In the genomic region with DNA sequence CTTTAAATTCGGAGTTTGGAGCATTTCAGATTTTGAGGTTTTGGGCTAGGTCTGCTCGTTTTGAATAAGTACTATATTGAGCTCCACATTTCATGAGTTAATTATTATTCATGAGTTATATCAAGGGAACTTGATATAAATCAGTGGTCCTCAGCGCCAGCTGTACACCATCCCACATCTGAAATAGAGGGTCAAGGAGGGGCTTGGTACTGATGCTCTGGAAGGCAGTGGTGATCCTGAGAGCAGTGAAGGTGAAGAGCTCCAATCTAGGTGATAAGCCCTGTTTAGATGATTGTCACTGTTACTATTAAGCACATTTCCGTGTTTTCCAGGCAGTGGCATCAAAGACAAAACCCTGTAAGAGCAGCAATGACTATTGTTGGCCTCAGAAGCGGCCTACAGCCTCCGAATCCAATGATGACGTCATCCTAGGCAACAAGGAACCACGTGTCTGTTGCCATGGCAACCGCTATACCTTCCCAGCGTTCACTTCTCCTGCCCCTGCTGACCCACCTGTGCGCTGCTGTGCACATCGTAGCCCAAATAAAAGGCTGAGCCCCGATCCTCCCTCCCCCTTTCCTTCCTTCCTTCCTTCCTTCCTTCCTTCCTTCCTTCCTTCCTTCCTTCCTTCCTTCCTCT, we compare ENCODE assay signal across 28 mouse cellular contexts. TPM values are rescaled to one million over a fixed set of nuclear protein-coding genes. Genes with fewer than 3 reads are reported as not detected.
A peak's percentile ranks its signal among the peaks of the same experiment; 100 is the strongest.
DNase-seq lines count a peak whose midpoint lies in the region; ATAC-seq and TF ChIP-seq lines count a peak whose summit lies in the region.
"Had no signal": no experiment of that assay in that cellular context is flagged by ENCODE, and none has a peak within 500 bp of the region (broad histone marks: within the 10 kb centered on the region; RNA-seq: fewer than 3 reads in every experiment).

No protein-coding gene starts in this region.

- no peak overlapping the region for H3K9ac ChIP-seq in hindbrain, embryonic 16.5 days (ENCODE audit: low read depth, low read length)
- no peak overlapping the region for H3K9ac ChIP-seq in hindbrain, embryonic 13.5 days
- no peak overlapping the region for H3K9ac ChIP-seq in midbrain, postnatal 0 days (replicated peaks; ENCODE audit: low read length, poor library complexity, severe bottlenecking)
- H3K9ac ChIP-seq: limb, embryonic 13.5 days; liver, embryonic 12.5 days; stomach, embryonic 15.5 days had no signal

- no peak overlapping the region for H3K4me3 ChIP-seq in hindbrain, embryonic 16.5 days (ENCODE audit: low read length)
- H3K4me3 ChIP-seq in hindbrain, embryonic 13.5 days: no peak overlapping the region
- H3K4me3 ChIP-seq in midbrain, postnatal 0 days (ENCODE audit: low read depth, low read length): no peak overlapping the region
- no peak overlapping the region for H3K4me3 ChIP-seq in midbrain, embryonic 10.5 days
- H3K4me3 ChIP-seq: heart, embryonic 10.5 days; layer of hippocampus, adult 2 months; limb, embryonic 13.5 days; liver, embryonic 12.5 days; stomach, embryonic 15.5 days had no signal

- H3K4me2 ChIP-seq in hindbrain, embryonic 16.5 days (ENCODE audit: low read length): no peak overlapping the region
- H3K4me2 ChIP-seq in hindbrain, embryonic 13.5 days: no peak overlapping the region
- no peak overlapping the region for H3K4me2 ChIP-seq in midbrain, postnatal 0 days (ENCODE audit: low read depth, low read length, poor library complexity, severe bottlenecking)
- H3K4me2 ChIP-seq: limb, embryonic 13.5 days; liver, embryonic 12.5 days; stomach, embryonic 15.5 days had no signal

- H3K4me1 ChIP-seq in hindbrain, embryonic 16.5 days (ENCODE audit: control insufficient read depth, insufficient read depth, low read depth, low read length): peaks cover 5% of the 10 kb centered on the region; the same call in 1 of the 2 replicates
- peaks cover 9% of the 10 kb centered on the region for H3K4me1 ChIP-seq in hindbrain, embryonic 13.5 days (replicated peaks)
- H3K4me1 ChIP-seq in midbrain, postnatal 0 days (ENCODE audit: insufficient read depth, low read length): peaks cover 7% of the 10 kb centered on the region; the same call in 1 of the 2 replicates
- H3K4me1 ChIP-seq in midbrain, embryonic 10.5 days: peaks cover 10% of the 10 kb centered on the region
- H3K4me1 ChIP-seq: liver, embryonic 12.5 days had no signal

- 66% methylated on average over 13 of the region's 13 CpGs for WGBS in hindbrain, embryonic 16.5 days
- 64% methylated on average over 13 of the region's 13 CpGs for WGBS in hindbrain, embryonic 13.5 days
- 63% methylated on average over 13 of the region's 13 CpGs for WGBS in midbrain, postnatal 0 days
- WGBS in midbrain, embryonic 10.5 days: 72% methylated on average over 13 of the region's 13 CpGs

- TF ChIP-seq CTCF in midbrain, postnatal 0 days (IDR thresholded peaks at IDR 0.05): no peak

- no peaks in the 10 kb centered on the region for H3K36me3 ChIP-seq in hindbrain, embryonic 16.5 days (ENCODE audit: control insufficient read depth, insufficient read depth, low read length)
- H3K36me3 ChIP-seq in hindbrain, embryonic 13.5 days: no peaks in the 10 kb centered on the region
- no peaks in the 10 kb centered on the region for H3K36me3 ChIP-seq in midbrain, postnatal 0 days (ENCODE audit: insufficient read depth, low read length)
- no peaks in the 10 kb centered on the region for H3K36me3 ChIP-seq in midbrain, embryonic 10.5 days
- H3K36me3 ChIP-seq: heart, embryonic 10.5 days; limb, embryonic 13.5 days; liver, embryonic 12.5 days; stomach, embryonic 15.5 days had no signal

- H3K27ac ChIP-seq in hindbrain, embryonic 16.5 days (ENCODE audit: low read depth, low read length): no peak overlapping the region
- no peak overlapping the region for H3K27ac ChIP-seq in hindbrain, embryonic 13.5 days
- no peak overlapping the region for H3K27ac ChIP-seq in midbrain, postnatal 0 days (ENCODE audit: low read depth, low read length)
- no peak overlapping the region for H3K27ac ChIP-seq in midbrain, embryonic 10.5 days (replicated peaks)
- H3K27ac ChIP-seq: heart, embryonic 10.5 days; layer of hippocampus, adult 2 months; limb, embryonic 13.5 days; liver, embryonic 12.5 days; stomach, embryonic 15.5 days had no signal

- peak; percentile 28 for DNase-seq in embryo, embryonic 11 days
- no peak for DNase-seq in embryo, embryonic 10.5 days (ENCODE audit: low spot score)
- peak; percentile 69 for DNase-seq in midbrain, postnatal 0 days (ENCODE audit: low spot score)
- DNase-seq in midbrain, embryonic 10.5 days (ENCODE audit: low spot score): no peak
- peak; percentile 16 for DNase-seq in ZHBTc4 (ENCODE audit: low read depth, low spot score)
- no peak for DNase-seq in layer of hippocampus, postnatal 14 days (ENCODE audit: low spot score in 2 of 2)
- DNase-seq: adrenal gland, postnatal 10 days; cerebellum, adult 8-10 months; cerebellum, postnatal 36 days; heart, postnatal 4 days; kidney, adult 8-10 months; kidney, postnatal 25 days; layer of hippocampus, postnatal 36 days; lung, adult 18-20 months; lung, postnatal 14 days; thymus, adult 2 months; thymus, postnatal 4 days had no signal

- no peaks in the 10 kb centered on the region for H3K27me3 ChIP-seq in hindbrain, embryonic 16.5 days (replicated peaks; ENCODE audit: control insufficient read depth, insufficient read depth, low read length)
- H3K27me3 ChIP-seq in hindbrain, embryonic 13.5 days: peaks cover 14% of the 10 kb centered on the region
- H3K27me3 ChIP-seq in midbrain, postnatal 0 days (ENCODE audit: insufficient read depth, low read length): peaks cover 5% of the 10 kb centered on the region; the same call in 1 of the 2 replicates
- H3K27me3 ChIP-seq in midbrain, embryonic 10.5 days (ENCODE audit: low read depth, poor library complexity, severe bottlenecking): peaks cover 20% of the 10 kb centered on the region
- H3K27me3 ChIP-seq: stomach, embryonic 15.5 days had no signal

- no peaks in the 10 kb centered on the region for H3K9me3 ChIP-seq in hindbrain, embryonic 16.5 days (ENCODE audit: control insufficient read depth, low read length)
- H3K9me3 ChIP-seq in hindbrain, embryonic 13.5 days: no peaks in the 10 kb centered on the region
- H3K9me3 ChIP-seq in midbrain, postnatal 0 days (ENCODE audit: low read length): no peaks in the 10 kb centered on the region
- no peaks in the 10 kb centered on the region for H3K9me3 ChIP-seq in midbrain, embryonic 10.5 days (replicated peaks)
- H3K9me3 ChIP-seq: heart, embryonic 10.5 days; limb, embryonic 13.5 days; liver, embryonic 12.5 days; stomach, embryonic 15.5 days had no signal

- ATAC-seq in hindbrain, embryonic 16.5 days: 0 out of 2 replicates have a peak, but pooled peaks have one; percentile 44
- ATAC-seq in hindbrain, embryonic 13.5 days (ENCODE audit: low FRiP score): no peak
- peak; percentile 60; the same call in 1 of the 2 replicates for ATAC-seq in midbrain, postnatal 0 days (ENCODE audit: low FRiP score)
- ATAC-seq: CD4-positive, CD25-positive, alpha-beta regulatory T cell, adult 4 months; inflammation-experienced regulatory T-cells, adult 6 months; liver, embryonic 12.5 days; midbrain, embryonic 16.5 days had no signal

RNA-seq across cellular contexts. Expression of a gene that starts 5.2 kb away (rescaled TPM):
- polyA plus RNA-seq in hindbrain, embryonic 16.5 days (2015; fragmentation: Nextera tagmentation; extraction: Ambion mirVana): 5.9 and 6.1 TPM in 2 replicates
- polyA plus RNA-seq in hindbrain, embryonic 13.5 days (2015; fragmentation: Nextera tagmentation; extraction: Ambion mirVana): 7.1 and 7.9 TPM in 2 replicates
- 10.5 and 27.2 TPM in 2 replicates for total RNA-seq in midbrain, postnatal 0 days (2014; rRNA removed)
- 2.1 and 2.4 TPM in 2 replicates for polyA plus RNA-seq in midbrain, postnatal 0 days (2015; fragmentation: Nextera tagmentation; extraction: Ambion mirVana)
- 2.2 and 2.9 TPM in 2 replicates for polyA plus RNA-seq in midbrain, embryonic 10.5 days (2016; fragmentation: Nextera tagmentation; extraction: Ambion mirVana)
- 10 to 100 TPM; 13.8 to 17.1 TPM for total RNA-seq in layer of hippocampus, postnatal 14 days (2021)
- total RNA-seq: megakaryocyte progenitor cell, adult 5-6 weeks had no signal
- polyA plus RNA-seq: CD4-positive, CD25-positive, alpha-beta regulatory T cell, adult 4 months had no signal

Comparison
In these comparisons a context has a peak if more than half of its experiments do, and no peak if none do; other contexts are left out.
1. DNase-seq: peak in embryo, embryonic 11 days (single experiment), midbrain, postnatal 0 days (single experiment) and ZHBTc4 (single experiment); none in embryo, embryonic 10.5 days (single experiment), midbrain, embryonic 10.5 days (single experiment) and layer of hippocampus, postnatal 14 days (0 of 2).